Comparison of ENCODE assay signal across 9 mouse cellular contexts in the genomic region with DNA sequence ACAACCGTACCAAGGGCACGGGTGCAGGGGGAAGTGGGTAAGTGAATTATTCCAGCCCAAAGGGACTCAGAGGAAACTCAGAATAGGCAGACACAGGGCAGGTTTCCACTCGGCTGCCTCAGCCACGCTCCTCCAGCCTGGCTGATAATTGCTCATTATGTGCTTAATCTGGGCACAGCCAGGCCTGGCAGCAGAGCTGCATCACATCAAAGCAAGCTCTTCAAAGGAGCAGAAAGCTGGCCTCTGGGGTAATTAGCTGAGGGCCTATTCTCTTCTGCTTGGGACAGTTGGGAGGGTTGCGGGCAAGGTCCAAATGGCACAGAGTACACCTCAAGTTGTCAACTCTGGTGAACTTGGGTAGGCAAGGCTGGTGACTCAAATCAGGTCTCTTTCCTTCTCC.
DNase-seq lines count a peak whose midpoint lies in the region; ATAC-seq lines count a peak whose summit lies in the region.
"Had no signal": no experiment of that assay in that cellular context is flagged by ENCODE, and none has a peak within 500 bp of the region (broad histone marks: within the 10 kb centered on the region; RNA-seq: fewer than 3 reads in every experiment).

No protein-coding gene starts in this region.

- DNase-seq in adrenal gland, adult (ENCODE audit: inconsistent age in 2 of 2, low spot score in 1 of 2): peak; percentile 31 to 52
- DNase-seq in adrenal gland, postnatal 4 days (ENCODE audit: low spot score in 2 of 2): no peak
- peak; percentile 6 to 39 for DNase-seq in frontal cortex, adult 2 months (ENCODE audit: extremely low spot score in 1 of 2, low spot score in 1 of 2)
- DNase-seq in kidney, postnatal 25 days: peak; percentile 50 to 68
- no peak for DNase-seq in urinary bladder, adult 2 months (ENCODE audit: low spot score)
- DNase-seq in cerebellum, adult 18-20 months: no peak
- no peak for DNase-seq in heart, embryonic 10.5 days (ENCODE audit: low spot score)

- H3K4me1 ChIP-seq in midbrain, embryonic 16.5 days (ENCODE audit: control insufficient read depth, insufficient read depth, low read length): no peaks in the 10 kb centered on the region
- no peaks in the 10 kb centered on the region for H3K4me1 ChIP-seq in heart, embryonic 10.5 days
- H3K4me1 ChIP-seq: embryonic facial prominence, embryonic 13.5 days had no signal

- H3K9ac ChIP-seq in midbrain, embryonic 16.5 days (ENCODE audit: low read depth, low read length): no peak overlapping the region
- H3K9ac ChIP-seq: embryonic facial prominence, embryonic 13.5 days had no signal

- no peaks in the 10 kb centered on the region for H3K27me3 ChIP-seq in midbrain, embryonic 16.5 days (ENCODE audit: control insufficient read depth, insufficient read depth, low read depth, low read length)
- peaks cover 10% of the 10 kb centered on the region; the same call in 1 of the 2 replicates for H3K27me3 ChIP-seq in heart, embryonic 10.5 days (ENCODE audit: insufficient read depth, poor library complexity, severe bottlenecking)
- H3K27me3 ChIP-seq: embryonic facial prominence, embryonic 13.5 days had no signal

- H3K27ac ChIP-seq in midbrain, embryonic 16.5 days (ENCODE audit: low read length): no peak overlapping the region
- no peak overlapping the region for H3K27ac ChIP-seq in heart, embryonic 10.5 days
- H3K27ac ChIP-seq: embryonic facial prominence, embryonic 13.5 days had no signal

- WGBS in midbrain, embryonic 16.5 days: 9% methylated on average over 5 of the region's 5 CpGs
- 53% methylated on average over 5 of the region's 5 CpGs for WGBS in heart, embryonic 10.5 days

- ATAC-seq in midbrain, embryonic 16.5 days: peak; percentile 73; the same call in 1 of the 2 replicates

- no peak overlapping the region for H3K4me2 ChIP-seq in midbrain, embryonic 16.5 days (ENCODE audit: low read length)
- H3K4me2 ChIP-seq: embryonic facial prominence, embryonic 13.5 days had no signal

- H3K9me3 ChIP-seq in midbrain, embryonic 16.5 days (replicated peaks; ENCODE audit: control insufficient read depth, low read length, poor library complexity, severe bottlenecking): no peaks in the 10 kb centered on the region
- no peaks in the 10 kb centered on the region for H3K9me3 ChIP-seq in heart, embryonic 10.5 days
- H3K9me3 ChIP-seq: embryonic facial prominence, embryonic 13.5 days had no signal

- no peak overlapping the region for H3K4me3 ChIP-seq in midbrain, embryonic 16.5 days (ENCODE audit: low read depth, low read length)
- no peak overlapping the region for H3K4me3 ChIP-seq in heart, embryonic 10.5 days
- H3K4me3 ChIP-seq: embryonic facial prominence, embryonic 13.5 days had no signal

- H3K36me3 ChIP-seq in midbrain, embryonic 16.5 days (ENCODE audit: control insufficient read depth, insufficient read depth, low read length): no peaks in the 10 kb centered on the region
- H3K36me3 ChIP-seq in heart, embryonic 10.5 days: no peaks in the 10 kb centered on the region
- H3K36me3 ChIP-seq: embryonic facial prominence, embryonic 13.5 days had no signal

Comparison
In these comparisons a context has a peak if more than half of its experiments do, and no peak if none do; other contexts are left out.
1. DNase-seq: peak in adrenal gland, adult (2 of 2), frontal cortex, adult 2 months (2 of 2) and kidney, postnatal 25 days (2 of 2); none in adrenal gland, postnatal 4 days (0 of 2), urinary bladder, adult 2 months (single experiment), cerebellum, adult 18-20 months (0 of 2) and heart, embryonic 10.5 days (single experiment).